Mouse (Mus musculus) left cerebral cortex, postnatal 36 days (tissue): Measurements from ENCODE around the gene Olfr1309. TPM values are rescaled to one million over a fixed set of nuclear protein-coding genes. Genes with fewer than 3 reads are reported as not detected.
"Not testable (repeated sequence)": the region's sequence is repeated elsewhere in the genome, so short reads cannot be mapped to it uniquely, and the experiment has no call there.

Source experiments
- DNase-seq, 2 experiments: peaks; one replicate each; pipeline ENCODE4 v3.0.0; 2021 to 2022; ENCODE audit warnings: low spot score in 2 of 2, mixed read lengths in 1 of 2
- intact Hi-C: fragments of 180-260 bp; cut with DNase I; formaldehyde crosslinking; loops from one replicate; pipeline ENCODE4 v1.15.1; 2025
- total RNA-seq, 2 experiments: library from RNA; stranded (reverse); gene quantifications; 2 replicates each; pipeline ENCODE4 v1.2.3; 2021

The Olfr1309 gene
- total RNA-seq: not detected

DNA sequence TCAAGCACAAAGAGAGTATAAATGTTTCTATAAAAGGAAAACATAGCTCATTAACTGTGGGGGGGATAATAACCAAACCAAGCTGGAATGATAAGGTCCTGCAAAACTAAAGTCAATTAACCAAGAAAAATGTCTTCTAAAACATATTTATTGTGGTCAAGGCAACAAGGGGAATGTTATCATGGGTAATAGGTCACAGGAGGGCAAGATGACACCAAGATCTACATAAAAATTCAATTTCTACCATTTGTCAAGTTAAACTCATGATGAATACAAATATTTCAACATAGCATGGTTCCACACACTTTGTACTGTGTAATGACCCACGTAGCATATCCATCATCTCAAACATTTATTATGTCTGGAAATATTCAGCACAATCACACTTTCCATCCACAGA lies at the start of gene Olfr1309:
Gene Olfr1309, minus strand, starts transcription at position 101 of the 400 bp plus-strand sequence.
- no peak for DNase-seq
- intact Hi-C loops: no loop called here

DNA sequence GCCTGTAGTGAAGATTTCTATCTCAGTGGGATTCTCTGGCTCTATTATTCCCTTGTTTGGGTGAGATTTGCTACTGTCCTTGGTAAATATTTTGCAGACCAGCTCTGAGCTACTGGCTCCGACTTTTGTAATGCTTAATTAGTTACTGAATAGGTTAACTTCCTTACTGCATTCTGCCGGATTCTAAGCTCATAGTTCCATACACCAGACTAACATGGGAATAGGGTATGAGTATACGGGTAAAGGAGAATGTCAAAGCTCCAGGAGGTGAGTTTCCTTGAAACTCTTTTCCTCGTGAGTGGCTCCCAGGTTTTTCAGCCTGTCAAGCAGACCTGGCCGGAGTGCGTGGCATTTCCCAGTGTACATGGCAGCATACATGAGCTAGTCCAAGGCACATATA lies 36.9 kb upstream of the Olfr1309 start:
- intact Hi-C loops, DNase-seq: not testable (repeated sequence)

DNA sequence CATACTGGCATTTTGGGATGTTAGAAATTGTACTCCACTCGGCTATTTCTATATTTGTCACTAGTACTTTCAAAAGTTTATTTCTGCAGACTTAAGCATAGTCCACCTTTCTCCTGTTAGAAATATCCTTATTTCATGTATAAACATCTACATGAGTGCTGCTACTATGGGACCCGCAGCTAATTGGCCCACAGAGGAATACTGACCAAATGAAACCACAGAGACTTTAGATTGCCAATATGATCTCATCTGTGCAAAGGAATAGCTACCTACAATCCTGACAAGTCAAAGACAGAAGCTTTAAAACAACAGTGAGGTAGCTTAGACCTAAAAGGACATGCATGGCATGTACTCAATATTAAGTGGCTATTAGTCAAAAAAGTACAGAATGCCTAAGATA lies 34.2 kb upstream of the Olfr1309 start, which contains the start of gene Olfr1311:
Gene Olfr1311, minus strand, starts transcription at position 101 of the 400 bp plus-strand sequence.
- intact Hi-C loops: no loop called here

DNA sequence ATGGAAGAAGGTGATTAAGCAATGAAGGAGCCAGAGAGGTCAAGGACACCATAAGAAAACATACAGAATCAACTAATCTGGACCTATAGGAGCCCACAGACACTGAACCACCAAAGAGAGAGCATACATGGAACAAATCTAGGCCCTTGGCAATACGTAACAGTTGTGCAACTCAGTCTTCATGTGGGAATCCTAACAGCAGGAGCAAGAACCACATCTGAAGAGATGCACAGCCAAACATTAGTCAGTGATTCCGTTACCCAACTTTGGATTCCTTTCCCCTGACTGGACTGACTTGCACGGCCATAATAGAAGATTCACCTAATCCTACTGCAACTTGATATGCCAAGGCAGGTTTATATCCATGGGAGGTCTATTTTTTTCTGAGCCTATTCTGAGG lies 24.8 kb upstream of the Olfr1309 start:
- DNase-seq: no peak
- intact Hi-C loops: no loop called here

More for the DNA sequence above, 34.2 kb upstream of the Olfr1309 start, which contains the start of gene Olfr1311:
- no peak for DNase-seq

DNA sequence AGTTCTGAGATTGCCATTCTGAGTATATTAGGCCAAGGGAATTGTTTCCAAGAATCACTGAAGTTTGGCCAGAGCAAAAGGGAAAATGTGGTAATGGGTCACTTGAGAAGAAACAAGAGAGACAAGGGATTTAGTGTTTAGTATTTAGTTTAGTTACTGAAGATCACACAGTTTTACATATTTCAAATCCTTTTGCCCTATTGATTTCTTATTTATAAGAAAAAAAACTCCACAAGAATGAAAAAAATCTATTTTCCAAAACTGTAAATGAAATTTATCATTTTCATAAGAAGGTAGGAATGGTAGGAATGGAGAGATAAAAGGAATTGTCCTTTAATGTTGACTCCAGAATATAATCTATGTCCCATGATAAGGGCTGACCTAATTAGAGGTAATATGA lies 22.5 kb upstream of the Olfr1309 start, which contains the start of gene Olfr1310:
Gene Olfr1310, minus strand, starts transcription at position 101 of the 400 bp plus-strand sequence.
- no peak for DNase-seq
- intact Hi-C loops: no loop called here

DNA sequence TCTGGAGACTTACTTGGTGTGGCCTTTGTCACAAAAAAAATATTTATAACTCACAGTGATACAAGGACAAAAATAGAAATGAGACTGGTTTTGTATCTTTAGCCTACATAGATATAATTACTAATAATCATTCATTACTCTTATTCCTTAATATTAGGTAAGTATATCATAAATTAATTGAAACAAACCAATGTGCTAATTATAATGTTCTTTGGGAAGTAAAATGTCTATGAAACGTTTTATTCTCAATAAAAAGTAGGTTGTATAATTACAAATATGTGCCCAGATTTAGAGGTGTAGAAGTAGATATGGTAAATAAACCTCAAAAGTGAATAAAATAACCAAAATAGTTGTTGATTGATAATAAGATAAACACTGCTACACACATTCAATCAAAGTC lies 25.2 kb downstream of the Olfr1309 start, which contains the start of gene Olfr1308:
Gene Olfr1308, minus strand, starts transcription at position 101 of the 400 bp plus-strand sequence.
- DNase-seq: no peak
- intact Hi-C loops: no loop called here

DNA sequence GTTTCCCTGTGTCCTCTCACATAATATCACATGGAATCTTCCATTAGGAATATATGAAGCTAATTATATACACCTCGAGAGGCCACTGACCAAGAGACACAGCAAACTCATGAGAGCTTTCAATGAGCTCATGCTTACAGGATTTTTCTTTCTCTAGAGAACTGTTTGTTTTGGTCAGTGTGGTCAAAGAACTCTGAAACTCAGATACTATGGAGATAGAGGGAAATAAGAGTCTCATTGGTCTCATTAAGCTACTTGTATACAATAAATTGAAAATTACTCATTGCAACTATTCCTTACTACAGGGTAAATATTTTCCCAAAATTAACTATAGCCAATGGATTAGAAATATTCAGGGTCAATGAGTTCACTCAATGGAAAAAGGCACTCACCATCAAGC lies 40.7 kb downstream of the Olfr1309 start, which contains the start of gene Olfr1307:
Gene Olfr1307, minus strand, starts transcription at position 101 of the 400 bp plus-strand sequence.
- intact Hi-C loops: no loop called here
- DNase-seq: no peak

Other genes with a start within 250 kb of the Olfr1309 start
- not detected for gene Olfr1301, start 239.3 kb downstream of the Olfr1309 start, total RNA-seq
- gene Olfr1302, start 212.9 kb downstream of the Olfr1309 start, total RNA-seq: not detected
- not detected for gene Olfr1303, start 169.9 kb downstream of the Olfr1309 start, total RNA-seq
- not detected for gene Olfr1305, start 113.1 kb downstream of the Olfr1309 start, total RNA-seq
- gene Olfr1306, start 74.0 kb downstream of the Olfr1309 start, total RNA-seq: not detected
- under 1 TPM in 1 of 2 experiments, not detected in 1; 0.09 TPM for gene Olfr1307, start 40.8 kb downstream of the Olfr1309 start, total RNA-seq
- gene Olfr1308, start 25.3 kb downstream of the Olfr1309 start, total RNA-seq: not detected
- not detected for gene Olfr1310, start 22.4 kb upstream of the Olfr1309 start, total RNA-seq
- gene Olfr1311, start 34.1 kb upstream of the Olfr1309 start, total RNA-seq: not detected
- gene Olfr1312, start 60.0 kb upstream of the Olfr1309 start, total RNA-seq: not detected
- gene Olfr1313, start 87.6 kb upstream of the Olfr1309 start, total RNA-seq: not detected
- gene Olfr1314, start 106.5 kb upstream of the Olfr1309 start, total RNA-seq: not detected
- gene Olfr1315-ps1, start 125.2 kb upstream of the Olfr1309 start, total RNA-seq: not detected
- gene Olfr1316, start 144.7 kb upstream of the Olfr1309 start, total RNA-seq: not detected
- gene Olfr1317, start 150.0 kb upstream of the Olfr1309 start, total RNA-seq: not detected
- not detected for gene Olfr1318, start 163.9 kb upstream of the Olfr1309 start, total RNA-seq
- 100 to 1,000 TPM; 162 to 163 TPM for gene Lpcat4, start 249.2 kb upstream of the Olfr1309 start, total RNA-seq